ENCODE assay signal across 10 mouse cellular contexts in the genomic region with DNA sequence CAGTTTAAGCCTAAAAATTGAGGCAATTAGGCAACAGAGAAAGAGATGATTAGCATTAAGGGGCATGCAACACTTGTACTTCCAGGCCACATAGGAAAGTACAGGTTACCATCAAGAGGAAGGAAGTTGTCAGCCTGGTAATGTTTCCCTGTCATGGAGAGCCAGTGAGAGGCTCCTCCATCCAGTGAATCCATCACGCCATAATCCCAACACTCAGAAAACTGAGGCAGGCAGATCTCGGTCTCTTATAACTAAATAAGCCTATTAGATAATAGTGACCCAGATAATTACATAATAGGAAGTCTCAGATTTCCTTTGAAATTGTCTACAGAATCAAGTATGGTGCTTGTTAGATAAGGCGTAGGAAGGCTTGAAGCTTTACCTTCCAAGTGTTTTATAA. TPM values are rescaled to one million over a fixed set of nuclear protein-coding genes. Genes with fewer than 3 reads are reported as not detected.
A peak's percentile ranks its signal among the peaks of the same experiment; 100 is the strongest.
DNase-seq lines count a peak whose midpoint lies in the region; ATAC-seq lines count a peak whose summit lies in the region.
"Had no signal": no experiment of that assay in that cellular context is flagged by ENCODE, and none has a peak within 500 bp of the region (broad histone marks: within the 10 kb centered on the region; RNA-seq: fewer than 3 reads in every experiment).

No protein-coding gene starts in this region.

- no peak overlapping the region for H3K9ac ChIP-seq in forebrain, embryonic 13.5 days
- no peak overlapping the region for H3K9ac ChIP-seq in kidney, embryonic 14.5 days (ENCODE audit: low read depth, low read length)
- no peak overlapping the region for H3K9ac ChIP-seq in intestine, embryonic 15.5 days

- no peaks in the 10 kb centered on the region for H3K9me3 ChIP-seq in forebrain, embryonic 10.5 days
- H3K9me3 ChIP-seq in forebrain, embryonic 13.5 days (replicated peaks): no peaks in the 10 kb centered on the region
- no peaks in the 10 kb centered on the region for H3K9me3 ChIP-seq in kidney, embryonic 14.5 days (ENCODE audit: control insufficient read depth, low read length)
- H3K9me3 ChIP-seq in intestine, embryonic 15.5 days: no peaks in the 10 kb centered on the region
- H3K9me3 ChIP-seq: forebrain, embryonic 15.5 days had no signal

- 80% methylated on average over 3 of the region's 3 CpGs for WGBS in forebrain, embryonic 10.5 days
- WGBS in forebrain, embryonic 13.5 days: 73% methylated on average over 3 of the region's 3 CpGs
- WGBS in kidney, embryonic 14.5 days: 75% methylated on average over 3 of the region's 3 CpGs
- WGBS in intestine, embryonic 15.5 days: 71% methylated on average over 3 of the region's 3 CpGs

- H3K4me2 ChIP-seq in forebrain, embryonic 13.5 days: no peak overlapping the region
- H3K4me2 ChIP-seq in kidney, embryonic 14.5 days (replicated peaks; ENCODE audit: low read depth, low read length): no peak overlapping the region
- peak overlapping the region; percentile 53 for H3K4me2 ChIP-seq in intestine, embryonic 15.5 days (replicated peaks)

- H3K4me1 ChIP-seq in forebrain, embryonic 10.5 days: peaks cover 13% of the 10 kb centered on the region; the same call in 1 of the 2 replicates
- H3K4me1 ChIP-seq in forebrain, embryonic 13.5 days: no peaks in the 10 kb centered on the region
- H3K4me1 ChIP-seq in kidney, embryonic 14.5 days (ENCODE audit: control insufficient read depth, insufficient read depth, low read length): 0 out of 2 replicates have a peak, but pooled peaks cover 4% of the 10 kb centered on the region
- no peaks in the 10 kb centered on the region for H3K4me1 ChIP-seq in intestine, embryonic 15.5 days (replicated peaks)

- no peak for ATAC-seq in forebrain, embryonic 13.5 days
- no peak for ATAC-seq in kidney, embryonic 14.5 days (ENCODE audit: low FRiP score, low TSS enrichment)
- ATAC-seq in intestine, embryonic 15.5 days: 0 out of 2 replicates have a peak, but pooled peaks have one; percentile 0

- H3K27me3 ChIP-seq in forebrain, embryonic 10.5 days (ENCODE audit: poor library complexity, severe bottlenecking): no peaks in the 10 kb centered on the region
- no peaks in the 10 kb centered on the region for H3K27me3 ChIP-seq in forebrain, embryonic 13.5 days
- H3K27me3 ChIP-seq in kidney, embryonic 14.5 days (ENCODE audit: control insufficient read depth, insufficient read depth, low read length): no peaks in the 10 kb centered on the region
- H3K27me3 ChIP-seq in intestine, embryonic 15.5 days (replicated peaks): no peaks in the 10 kb centered on the region
- H3K27me3 ChIP-seq: forebrain, embryonic 15.5 days; Patski had no signal

- no peaks in the 10 kb centered on the region for H3K36me3 ChIP-seq in forebrain, embryonic 10.5 days (replicated peaks)
- no peaks in the 10 kb centered on the region for H3K36me3 ChIP-seq in forebrain, embryonic 13.5 days (ENCODE audit: poor library complexity, severe bottlenecking)
- H3K36me3 ChIP-seq in kidney, embryonic 14.5 days (ENCODE audit: control insufficient read depth, insufficient read depth, low read length): no peaks in the 10 kb centered on the region
- no peaks in the 10 kb centered on the region for H3K36me3 ChIP-seq in intestine, embryonic 15.5 days
- H3K36me3 ChIP-seq: forebrain, embryonic 15.5 days had no signal

- peak overlapping the region; percentile 53 for H3K4me3 ChIP-seq in forebrain, embryonic 10.5 days
- H3K4me3 ChIP-seq in forebrain, embryonic 13.5 days: no peak overlapping the region
- peak overlapping the region; percentile 47; the same call in 1 of the 2 replicates for H3K4me3 ChIP-seq in kidney, embryonic 14.5 days (ENCODE audit: low read length)
- no peak overlapping the region for H3K4me3 ChIP-seq in intestine, embryonic 15.5 days (replicated peaks)

- H3K27ac ChIP-seq in forebrain, embryonic 10.5 days: peak overlapping the region; percentile 90; the same call in 1 of the 2 replicates
- H3K27ac ChIP-seq in forebrain, embryonic 13.5 days: no peak overlapping the region
- no peak overlapping the region for H3K27ac ChIP-seq in kidney, embryonic 14.5 days (ENCODE audit: low read depth, low read length)
- no peak overlapping the region for H3K27ac ChIP-seq in intestine, embryonic 15.5 days

- DNase-seq in forebrain, embryonic 10.5 days (ENCODE audit: extremely low spot score, low spot score): no peak
- no peak for DNase-seq in kidney, adult 8-10 months
- peak; percentile 11 for DNase-seq in 3T3-L1 (ENCODE audit: low read depth, low spot score)
- no peak for DNase-seq in adrenal gland, postnatal 10 days
- no peak for DNase-seq in gastrocnemius, postnatal 25 days

RNA-seq across cellular contexts. Expression of gene Sucla2, which starts 1.0 kb away (rescaled TPM):
- 109 and 120 TPM in 2 replicates for polyA plus RNA-seq in forebrain, embryonic 10.5 days (2016; fragmentation: Nextera tagmentation; extraction: Ambion mirVana)
- polyA plus RNA-seq in forebrain, embryonic 13.5 days (2015; fragmentation: Nextera tagmentation; extraction: Ambion mirVana): 103 and 110 TPM in 2 replicates
- 113 and 128 TPM in 2 replicates for polyA plus RNA-seq in kidney, embryonic 14.5 days (2014; fragmentation: Nextera tagmentation; extraction: Ambion mirVana)
- 117 and 132 TPM in 2 replicates for polyA plus RNA-seq in intestine, embryonic 15.5 days (2015; fragmentation: Nextera tagmentation; extraction: Ambion mirVana)
- 1,000 to 10,000 TPM; 1,072 to 1,158 TPM for total RNA-seq in adrenal gland, postnatal 10 days (2021)
- total RNA-seq in gastrocnemius, postnatal 25 days (2021): 100 to 1,000 TPM; 494 to 525 TPM

RNA-seq across cellular contexts. Expression of gene Med4, which starts 14.3 kb away (rescaled TPM):
- 121 and 124 TPM in 2 replicates for polyA plus RNA-seq in forebrain, embryonic 10.5 days (2016; fragmentation: Nextera tagmentation; extraction: Ambion mirVana)
- polyA plus RNA-seq in forebrain, embryonic 13.5 days (2015; fragmentation: Nextera tagmentation; extraction: Ambion mirVana): 112 and 124 TPM in 2 replicates
- 90.6 and 102 TPM in 2 replicates for polyA plus RNA-seq in kidney, embryonic 14.5 days (2014; fragmentation: Nextera tagmentation; extraction: Ambion mirVana)
- 65.9 and 67.6 TPM in 2 replicates for polyA plus RNA-seq in intestine, embryonic 15.5 days (2015; fragmentation: Nextera tagmentation; extraction: Ambion mirVana)
- 10 to 100 TPM; 25.1 to 32.8 TPM for total RNA-seq in adrenal gland, postnatal 10 days (2021)
- 10 to 100 TPM; 12.4 to 12.9 TPM for total RNA-seq in gastrocnemius, postnatal 25 days (2021)

RNA-seq across cellular contexts. Expression of gene Nudt15, which starts 23.9 kb away (rescaled TPM):
- 10.3 and 11.3 TPM in 2 replicates for polyA plus RNA-seq in forebrain, embryonic 10.5 days (2016; fragmentation: Nextera tagmentation; extraction: Ambion mirVana)
- 7.9 and 10.0 TPM in 2 replicates for polyA plus RNA-seq in forebrain, embryonic 13.5 days (2015; fragmentation: Nextera tagmentation; extraction: Ambion mirVana)
- 7.6 and 12.1 TPM in 2 replicates for polyA plus RNA-seq in kidney, embryonic 14.5 days (2014; fragmentation: Nextera tagmentation; extraction: Ambion mirVana)
- 6.3 and 6.7 TPM in 2 replicates for polyA plus RNA-seq in intestine, embryonic 15.5 days (2015; fragmentation: Nextera tagmentation; extraction: Ambion mirVana)
- total RNA-seq in adrenal gland, postnatal 10 days (2021): 1 to 10 TPM; 8.2 to 10.0 TPM
- total RNA-seq in gastrocnemius, postnatal 25 days (2021): 1 to 10 TPM; 4.7 to 4.8 TPM

Comparison
In these comparisons a context has a peak if more than half of its experiments do, and no peak if none do; other contexts are left out.
1. H3K4me3 ChIP-seq: peak in forebrain, embryonic 10.5 days (single experiment) and kidney, embryonic 14.5 days (single experiment); none in forebrain, embryonic 13.5 days (single experiment) and intestine, embryonic 15.5 days (single experiment).